Mouse (Mus musculus) spleen, adult 2 months (tissue): Measurements from ENCODE around the gene Nepro.

Experiments
- CTCF ChIP-seq: fragments of 200-500 bp; IDR thresholded peaks from 2 replicates; pipeline ENCODE4 v1.5.1; 2011; ENCODE audit warnings: mild to moderate bottlenecking, inconsistent platforms; ENCODE audit not compliant: insufficient read depth, insufficient read length, insufficient replicate concordance; ENCODE audit errors: extremely low read depth
- POLR2A ChIP-seq: fragments of 200-500 bp; IDR thresholded peaks from 2 replicates; pipeline ENCODE4 v1.6.1; 2011; ENCODE audit warnings: low read depth, low read length, inconsistent platforms

DNA sequence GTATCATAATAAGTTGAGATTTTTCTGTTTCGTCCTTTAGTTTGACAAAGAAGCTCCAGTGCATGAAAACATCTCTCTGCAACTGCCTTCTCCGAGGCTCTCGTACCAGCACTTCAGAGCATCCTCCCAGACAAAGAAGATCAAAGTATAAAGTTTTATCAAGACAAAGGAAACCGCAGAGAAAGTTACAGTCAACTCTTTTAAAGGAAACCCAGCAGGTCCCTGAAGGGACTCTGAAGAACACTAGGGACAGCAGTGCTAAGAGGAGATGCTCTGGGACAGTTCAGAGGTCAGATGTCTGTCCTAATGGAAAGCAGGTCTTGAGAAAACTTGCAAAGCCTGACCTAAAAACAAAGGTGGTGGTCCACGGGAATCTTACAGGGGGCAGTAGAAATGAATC lies 11.6 kb downstream of the Nepro start:
- TF ChIP-seq POLR2A (no peak), CTCF (no peak)
